Mouse (Mus musculus) E14TG2a.4 (cell line): ENCODE measurements at regions not wholly inside any gene's neighbourhood (a gene's known extent, or its start where the extent isn't known, plus 50 kb on each side); places are given as distances from the start of the nearest gene placed in this dataset.
"Not testable (repeated sequence)": the region's sequence is repeated elsewhere in the genome, so short reads cannot be mapped to it uniquely, and the experiment has no call there.

Source experiments
- H3K27me3 ChIP-seq: 2 replicates; pipeline ENCODE4 v1.6.1; 2014; ENCODE audit warnings: low read length, control low read depth; ENCODE audit not compliant: insufficient read depth
- H3K36me3 ChIP-seq: 2 replicates; pipeline ENCODE4 v1.6.1; 2014; ENCODE audit warnings: low read length, control low read depth; ENCODE audit not compliant: insufficient read depth
- H3K4me1 ChIP-seq: replicated peaks from 2 replicates; pipeline ENCODE4 v1.6.1; 2014; ENCODE audit warnings: low read depth, low read length, control low read depth
- H3K4me3 ChIP-seq: replicated peaks from 2 replicates; pipeline ENCODE4 v1.5.1; 2014; ENCODE audit warnings: mild to moderate bottlenecking, low read length
- H3K9me3 ChIP-seq: 2 replicates; pipeline ENCODE4 v1.6.1; 2014; ENCODE audit warnings: low read length, control low read depth
- CTCF ChIP-seq: conservative IDR thresholded peaks from 2 replicates; pipeline ENCODE4 v1.5.1; 2014; ENCODE audit warnings: low read length
- NANOG ChIP-seq: IDR thresholded peaks from 2 replicates; pipeline ENCODE4 v1.6.1; 2014; ENCODE audit warnings: borderline replicate concordance, low read length, mixed read lengths
- POU5F1 ChIP-seq: IDR thresholded peaks from 2 replicates; pipeline ENCODE4 v1.6.1; 2014; ENCODE audit warnings: low read length, borderline replicate concordance

DNA sequence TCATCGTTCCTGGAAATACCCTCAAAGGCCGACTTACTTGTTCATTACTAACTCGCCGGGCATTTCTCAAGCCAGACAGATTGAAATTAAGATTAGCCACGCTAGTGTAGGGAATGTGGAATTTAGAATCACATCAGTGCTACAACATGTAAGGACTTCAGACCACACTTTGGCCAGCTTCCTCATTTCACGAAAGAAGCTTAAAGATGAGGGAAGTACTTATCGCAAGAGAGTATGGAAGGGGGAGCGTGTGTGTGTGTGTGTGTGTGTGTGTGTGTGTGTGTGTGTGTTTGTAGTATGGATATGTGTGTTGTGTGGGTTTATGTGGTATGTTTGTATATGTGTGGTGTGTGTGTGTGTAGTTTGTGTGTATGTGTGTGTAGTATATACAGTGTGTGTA, 99.3 kb upstream of the Plcl2 start:
- Histone ChIP-seq H3K27me3 (no peaks in the 10 kb centered on the region), H3K9me3 (peaks cover 14% of the 10 kb centered on the region), H3K4me3 (no peak overlapping the region), H3K36me3 (no peaks in the 10 kb centered on the region), H3K4me1 (peaks cover 5% of the 10 kb centered on the region; the same call in 1 of the 2 replicates)
- TF ChIP-seq POU5F1: no peak
- TF ChIP-seq NANOG: no peak
- TF ChIP-seq CTCF: no peak

DNA sequence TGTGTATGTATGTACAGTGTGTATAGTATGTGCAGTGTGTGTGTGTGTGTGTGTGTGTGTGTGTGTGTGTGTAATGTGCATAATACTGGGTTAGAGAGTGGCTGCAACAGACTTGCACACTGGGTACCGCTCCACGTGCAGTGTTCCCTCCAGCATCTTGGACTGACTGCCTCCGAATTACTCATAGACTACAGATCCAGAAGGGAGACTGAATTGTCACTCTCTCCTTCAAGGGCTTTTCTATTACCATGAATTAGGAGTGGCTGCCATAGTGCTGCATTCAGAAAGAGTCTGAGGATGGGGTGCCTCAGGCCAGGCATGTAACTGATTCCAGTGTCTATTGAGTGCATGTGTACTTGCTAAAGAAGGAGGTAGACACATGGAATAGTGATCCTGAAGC, 98.9 kb upstream of the Plcl2 start:
- Histone ChIP-seq H3K9me3 (peaks cover 18% of the 10 kb centered on the region), H3K4me1 (peaks cover 5% of the 10 kb centered on the region; the same call in 1 of the 2 replicates), H3K4me3 (no peak overlapping the region), H3K27me3 (no peaks in the 10 kb centered on the region), H3K36me3 (no peaks in the 10 kb centered on the region)
- no peak for TF ChIP-seq CTCF
- no peak for TF ChIP-seq NANOG
- no peak for TF ChIP-seq POU5F1

DNA sequence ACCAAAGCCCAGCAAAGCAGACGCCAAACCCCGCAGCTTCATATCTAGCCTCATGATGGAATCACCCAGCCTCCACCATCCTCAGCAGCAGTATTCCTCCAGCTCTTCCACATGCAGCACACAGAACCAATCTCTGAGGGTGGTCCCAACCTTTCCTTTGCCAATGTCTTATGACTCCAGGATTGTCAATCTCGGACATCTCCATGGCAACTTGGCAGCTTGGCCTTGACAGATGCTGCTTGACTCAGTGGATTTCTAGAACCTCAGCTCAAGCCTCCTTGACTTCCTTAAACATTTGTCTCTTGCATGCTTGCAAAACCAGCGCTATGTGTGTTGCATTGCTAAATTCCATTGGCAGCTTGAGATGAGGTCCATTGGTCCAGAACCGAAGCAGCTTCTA, 96.8 kb upstream of the Plcl2 start:
- H3K27me3 ChIP-seq: no peaks in the 10 kb centered on the region
- H3K4me1 ChIP-seq: peaks cover 2% of the 10 kb centered on the region; the same call in 1 of the 2 replicates
- H3K4me3 ChIP-seq: no peak overlapping the region
- TF ChIP-seq POU5F1 (no peak), CTCF (no peak), NANOG (no peak)
- peaks cover 39% of the 10 kb centered on the region for H3K9me3 ChIP-seq
- H3K36me3 ChIP-seq: no peaks in the 10 kb centered on the region

DNA sequence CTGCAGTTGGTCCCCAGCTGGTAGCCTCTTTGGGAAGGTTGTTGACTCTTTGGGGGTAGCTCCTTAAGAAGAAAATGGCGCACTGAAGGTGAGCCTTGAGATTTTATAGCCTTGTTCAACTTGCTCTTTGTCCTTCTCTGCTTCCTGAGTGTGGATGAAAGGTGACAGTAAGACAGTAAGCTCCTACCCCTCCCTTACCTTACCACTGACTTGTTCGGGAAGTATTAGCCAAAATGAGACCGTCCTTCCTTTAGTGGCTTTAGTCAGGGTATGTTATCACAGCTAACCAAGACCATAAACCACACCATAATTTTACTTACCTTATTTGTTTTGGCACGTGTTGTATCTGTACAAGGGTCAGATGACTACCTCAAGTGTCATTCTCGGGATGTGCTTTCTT, 95.3 kb upstream of the Plcl2 start:
- Histone ChIP-seq H3K36me3 (no peaks in the 10 kb centered on the region), H3K4me1 (no peaks in the 10 kb centered on the region), H3K27me3 (no peaks in the 10 kb centered on the region), H3K9me3 (peaks cover 54% of the 10 kb centered on the region), H3K4me3 (no peak overlapping the region)
- TF ChIP-seq POU5F1 (no peak), NANOG (no peak), CTCF (no peak)

DNA sequence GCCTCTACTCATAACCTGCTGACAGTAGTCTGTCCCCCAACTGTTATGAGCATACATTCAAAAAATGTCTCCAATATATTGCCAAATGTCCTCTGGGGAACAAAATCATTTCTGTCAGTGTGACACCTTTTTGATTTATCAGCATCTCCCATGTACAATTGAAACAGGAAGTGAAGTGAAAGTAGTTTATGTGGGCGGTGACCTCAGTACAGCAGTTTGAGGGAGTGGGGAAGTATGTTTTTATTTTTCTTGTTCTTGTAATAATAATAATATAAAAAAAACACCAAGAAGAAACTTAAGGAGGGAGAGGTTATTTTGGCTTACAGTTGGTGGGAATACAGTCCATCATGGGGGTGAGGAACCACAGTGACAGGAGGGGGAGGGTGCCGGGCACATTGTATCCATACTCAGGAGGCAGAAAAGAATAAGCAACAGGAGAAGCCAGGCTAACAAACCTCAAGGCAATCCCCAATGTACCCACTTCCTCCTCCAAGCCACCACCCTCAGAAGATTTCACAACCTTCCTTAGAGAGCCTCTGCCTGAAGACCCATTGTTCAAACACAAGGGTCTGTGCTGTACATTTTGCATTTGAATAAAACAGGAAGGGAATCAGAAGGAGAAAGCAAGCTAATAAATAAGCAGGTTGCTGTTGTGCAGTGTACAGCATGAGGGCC, 93.7 kb upstream of the Plcl2 start:
- Histone ChIP-seq H3K9me3 (peaks cover 67% of the 10 kb centered on the region), H3K36me3 (no peaks in the 10 kb centered on the region), H3K4me3 (no peak overlapping the region), H3K27me3 (no peaks in the 10 kb centered on the region), H3K4me1 (no peaks in the 10 kb centered on the region)
- TF ChIP-seq CTCF (no peak), POU5F1 (no peak), NANOG (no peak)

DNA sequence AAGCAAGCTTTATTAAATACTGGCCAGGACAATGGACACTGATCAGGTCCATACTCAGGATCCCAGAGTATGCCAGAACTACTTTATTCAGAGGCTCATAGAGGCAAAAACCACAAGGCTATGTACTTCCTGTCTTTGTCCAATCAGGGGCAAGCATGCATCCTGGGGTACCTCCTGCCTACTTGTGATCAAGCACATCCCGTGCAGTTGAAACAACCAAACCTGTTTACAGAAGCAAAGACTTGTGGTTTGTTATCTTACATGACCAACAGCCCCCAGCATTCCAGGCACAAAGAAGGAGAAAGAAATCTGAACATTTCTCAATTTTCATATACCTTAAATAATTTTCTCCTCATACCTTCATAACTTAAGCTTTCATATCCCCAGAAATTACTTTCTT, 93.1 kb upstream of the Plcl2 start:
- no peaks in the 10 kb centered on the region for H3K27me3 ChIP-seq
- H3K4me3 ChIP-seq: no peak overlapping the region
- no peaks in the 10 kb centered on the region for H3K4me1 ChIP-seq
- peaks cover 73% of the 10 kb centered on the region for H3K9me3 ChIP-seq
- no peaks in the 10 kb centered on the region for H3K36me3 ChIP-seq
- TF ChIP-seq POU5F1 (no peak), NANOG (no peak), CTCF (no peak)

DNA sequence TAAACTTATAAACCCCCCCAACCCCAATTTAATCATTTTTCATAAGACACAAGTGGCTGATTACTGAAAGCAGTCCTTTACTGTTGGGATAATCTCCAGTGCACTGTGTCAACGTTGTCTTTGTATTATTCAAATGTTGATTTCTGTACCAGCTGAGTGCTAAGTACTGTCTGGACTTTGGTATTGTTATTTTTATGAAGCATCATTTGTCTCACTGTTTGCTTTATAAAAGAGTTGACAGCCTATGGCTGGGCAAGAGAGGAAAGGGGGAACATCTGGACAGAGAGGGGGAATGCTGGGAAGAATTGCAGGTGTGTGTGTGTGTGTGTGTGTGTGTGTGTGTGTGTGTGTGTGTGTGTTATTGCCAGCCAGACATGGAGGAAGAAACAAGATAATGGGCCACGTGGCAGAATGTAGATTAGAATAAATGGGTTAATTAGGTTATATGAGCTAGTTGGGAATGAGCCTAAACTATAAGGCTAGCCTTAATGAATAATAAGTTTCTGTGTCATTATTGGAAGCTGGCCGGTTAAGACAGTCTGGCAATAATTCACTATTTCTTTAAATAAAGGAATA, 92.6 kb upstream of the Plcl2 start:
- peak; percentile 54 for TF ChIP-seq NANOG
- no peak for TF ChIP-seq POU5F1
- no peak for TF ChIP-seq CTCF
- Histone ChIP-seq H3K27me3 (no peaks in the 10 kb centered on the region), H3K9me3 (peaks cover 78% of the 10 kb centered on the region), H3K4me3 (no peak overlapping the region), H3K4me1 (no peaks in the 10 kb centered on the region), H3K36me3 (no peaks in the 10 kb centered on the region)

DNA sequence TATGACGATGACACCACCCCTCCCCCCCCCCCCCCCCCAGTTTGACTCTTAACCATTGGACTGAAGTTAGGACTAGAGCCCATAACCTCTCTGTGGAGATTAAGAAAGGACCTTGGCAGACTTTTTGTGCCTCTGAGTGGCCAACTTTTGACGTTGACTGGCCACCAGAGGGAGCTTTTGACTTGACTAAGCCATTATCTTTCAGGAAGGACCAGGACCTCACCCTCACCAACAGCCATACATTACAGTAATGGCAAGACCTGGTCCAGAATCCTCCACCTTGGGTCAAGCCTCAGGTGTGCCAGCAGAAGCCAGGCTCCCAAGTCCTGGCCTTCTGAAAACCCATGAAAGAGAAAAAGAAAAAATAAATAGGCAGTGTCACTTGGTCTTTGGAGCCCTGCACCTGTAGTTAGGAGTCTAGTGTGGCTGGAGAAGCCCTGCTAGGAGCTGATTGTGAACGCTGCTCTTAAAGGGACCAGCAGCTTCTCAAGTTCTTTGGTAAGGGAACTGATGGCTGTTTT, 90.3 kb upstream of the Plcl2 start:
- Histone ChIP-seq H3K4me3 (no peak overlapping the region), H3K4me1 (no peaks in the 10 kb centered on the region), H3K27me3 (no peaks in the 10 kb centered on the region), H3K36me3 (no peaks in the 10 kb centered on the region), H3K9me3 (peaks cover 96% of the 10 kb centered on the region)
- no peak for TF ChIP-seq NANOG
- no peak for TF ChIP-seq CTCF
- no peak for TF ChIP-seq POU5F1

DNA sequence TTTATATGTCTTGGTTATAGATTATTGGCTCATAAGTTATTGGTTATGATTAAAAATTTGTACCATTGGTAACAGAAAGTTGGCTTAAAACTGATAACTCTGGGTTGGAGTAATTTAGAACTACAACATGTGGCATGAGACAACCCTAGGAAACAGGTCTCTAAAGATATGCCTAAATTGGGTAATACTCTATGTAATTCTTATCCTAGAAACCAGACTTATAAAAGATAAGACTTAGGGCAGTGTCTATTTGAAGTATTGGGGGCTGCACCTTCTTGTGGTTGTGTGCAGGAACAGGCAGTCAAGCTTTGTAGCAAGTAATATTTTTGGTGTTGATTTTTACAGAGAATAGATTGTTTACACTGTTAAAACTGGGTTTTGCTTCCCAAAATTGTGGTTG, 89.7 kb upstream of the Plcl2 start:
- H3K36me3 ChIP-seq, H3K27me3 ChIP-seq, H3K4me1 ChIP-seq, H3K4me3 ChIP-seq: not testable (repeated sequence)
- H3K9me3 ChIP-seq: peaks cover 96% of the 10 kb centered on the region
